Mouse (Mus musculus) stomach, embryonic 14.5 days (tissue): ENCODE results near the gene Pirb. TPM values are rescaled to one million over a fixed set of nuclear protein-coding genes. Genes with fewer than 3 reads are reported as not detected.
A peak's percentile ranks its signal among the peaks of the same experiment; 100 is the strongest.

ENCODE experiments used
- ATAC-seq: fragments of 200-750 bp; cut with Nextera tagmentation; 2 replicates; pipeline ENCODE4 v1.8.0; 2017; ENCODE audit warnings: low read depth, moderate TSS enrichment; ENCODE audit not compliant: insufficient number of reproducible peaks, insufficient read depth, low FRiP score
- H3K27ac ChIP-seq: fragments of 300-500 bp; sonication (generic); 2 replicates; pipeline ENCODE4 v1.5.1; 2014; ENCODE audit warnings: mild to moderate bottlenecking, low read length, moderate library complexity, mixed read lengths
- H3K27me3 ChIP-seq: fragments of 300-500 bp; sonication (generic); 2 replicates; pipeline ENCODE4 v1.6.1; 2014; ENCODE audit warnings: low read length, control low read depth, mixed read lengths; ENCODE audit not compliant: control insufficient read depth, insufficient read depth
- H3K36me3 ChIP-seq: fragments of 300-500 bp; sonication (generic); 2 replicates; pipeline ENCODE4 v1.6.1; 2014; ENCODE audit warnings: mild to moderate bottlenecking, control low read depth, low read length, moderate library complexity, mixed read lengths; ENCODE audit not compliant: control insufficient read depth, insufficient read depth
- H3K4me1 ChIP-seq: fragments of 300-500 bp; sonication (generic); 2 replicates; pipeline ENCODE4 v1.6.1; 2014; ENCODE audit warnings: low read length, control low read depth, mixed read lengths; ENCODE audit not compliant: control insufficient read depth, insufficient read depth
- H3K4me2 ChIP-seq: fragments of 300-500 bp; sonication (generic); replicated peaks from 2 replicates; pipeline ENCODE4 v1.6.1; 2014; ENCODE audit warnings: low read depth, low read length, control low read depth
- H3K4me3 ChIP-seq: fragments of 300-500 bp; sonication (generic); 2 replicates; pipeline ENCODE4 v1.5.1; 2014; ENCODE audit warnings: low read depth, low read length, control low read depth
- H3K9ac ChIP-seq: fragments of 300-500 bp; sonication (generic); replicated peaks from 2 replicates; pipeline ENCODE4 v1.6.1; 2014; ENCODE audit warnings: low read depth, mild to moderate bottlenecking, control low read depth, low read length, moderate library complexity, mixed read lengths
- H3K9me3 ChIP-seq: fragments of 300-500 bp; sonication (generic); 2 replicates; pipeline ENCODE4 v1.6.1; 2016; ENCODE audit warnings: low read depth, low read length, control low read depth; ENCODE audit not compliant: control insufficient read depth
- WGBS: fragments of 180-500 bp; shearing (Covaris S2); extraction: QIAGEN DNeasy Blood & Tissue Kit; methylation state at CpG from one replicate; pipeline ENCODE4 v1.1.7; 2014; 5-methylcytosine and 5-hydroxymethylcytosine counted together
- polyA plus RNA-seq: library from polyadenylated mRNA; unstranded; fragments of >200 nt; fragmentation: Nextera tagmentation; extraction: Ambion mirVana; gene quantifications from 2 replicates; pipeline ENCODE4 v1.2.1, GENCODE M21; 2014

The Pirb gene
- polyA plus RNA-seq, 1 experiment from 2014 or later = 0.80 TPM

DNA sequence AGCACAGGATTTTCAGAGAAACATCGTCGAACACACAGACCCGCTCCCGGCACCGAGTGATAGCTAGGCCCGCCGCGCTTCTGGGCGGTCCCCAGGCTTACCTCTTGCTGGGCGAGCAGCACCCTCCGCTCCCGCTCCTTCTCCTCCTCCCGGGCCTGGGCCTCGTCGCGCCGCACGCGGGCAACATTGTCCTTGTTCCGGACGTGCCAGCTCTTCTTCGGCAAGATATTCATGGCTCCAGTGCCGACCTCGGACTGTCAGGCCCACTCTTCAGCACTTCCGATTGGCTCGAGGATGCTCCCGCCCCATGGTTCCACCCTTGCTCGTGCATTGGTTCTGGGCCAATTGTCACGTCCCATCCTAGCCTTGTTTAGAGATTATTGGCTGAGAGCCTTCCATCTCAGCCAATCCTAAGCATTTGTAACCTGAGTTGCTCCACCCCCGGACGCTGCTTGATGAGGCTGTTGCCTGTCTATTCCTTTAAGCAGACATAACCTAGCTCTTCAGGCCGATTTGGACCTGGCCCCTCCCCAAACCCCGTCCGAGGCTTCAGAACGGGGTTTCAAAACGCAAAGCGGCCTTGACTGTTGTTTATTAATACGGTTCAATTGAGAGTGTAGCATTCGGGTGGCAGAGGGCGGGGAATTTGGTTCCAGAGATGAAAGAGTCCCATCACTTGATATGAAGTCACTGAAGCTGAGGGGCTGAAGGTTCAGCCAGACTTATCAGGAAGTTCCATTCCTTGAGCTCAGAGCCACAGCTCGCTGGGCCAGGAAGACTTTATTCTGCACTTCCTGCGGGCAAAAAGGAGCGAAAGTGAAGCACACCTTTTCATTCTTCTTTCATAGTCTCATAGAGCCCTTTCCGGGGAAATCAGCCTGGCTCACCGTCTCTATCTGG is 54.7 kb downstream of the Pirb start, which contains the start of gene Leng1:
Gene Leng1, minus strand, starts transcription at position 626 of the 900 bp plus-strand sequence.
- peak within 1 kb of the TSS; percentile 59 for H3K9ac ChIP-seq
- H3K4me1 ChIP-seq = 0 out of 2 replicates have a peak, but pooled peaks cover 10% of the 10 kb centered on the region
- peak within 1 kb of the TSS; percentile 88 for H3K27ac ChIP-seq
- 4% methylated on average over 45 of the region's 45 CpGs for WGBS
- peak within 1 kb of the TSS; percentile 59 for H3K4me3 ChIP-seq
- no peaks in the 10 kb centered on the region for H3K27me3 ChIP-seq
- H3K4me2 ChIP-seq = peak within 1 kb of the TSS; percentile 49
- no peaks in the 10 kb centered on the region for H3K9me3 ChIP-seq
- ATAC-seq = peak; percentile 99
- H3K36me3 ChIP-seq = peaks cover 19% of the 10 kb centered on the region

DNA sequence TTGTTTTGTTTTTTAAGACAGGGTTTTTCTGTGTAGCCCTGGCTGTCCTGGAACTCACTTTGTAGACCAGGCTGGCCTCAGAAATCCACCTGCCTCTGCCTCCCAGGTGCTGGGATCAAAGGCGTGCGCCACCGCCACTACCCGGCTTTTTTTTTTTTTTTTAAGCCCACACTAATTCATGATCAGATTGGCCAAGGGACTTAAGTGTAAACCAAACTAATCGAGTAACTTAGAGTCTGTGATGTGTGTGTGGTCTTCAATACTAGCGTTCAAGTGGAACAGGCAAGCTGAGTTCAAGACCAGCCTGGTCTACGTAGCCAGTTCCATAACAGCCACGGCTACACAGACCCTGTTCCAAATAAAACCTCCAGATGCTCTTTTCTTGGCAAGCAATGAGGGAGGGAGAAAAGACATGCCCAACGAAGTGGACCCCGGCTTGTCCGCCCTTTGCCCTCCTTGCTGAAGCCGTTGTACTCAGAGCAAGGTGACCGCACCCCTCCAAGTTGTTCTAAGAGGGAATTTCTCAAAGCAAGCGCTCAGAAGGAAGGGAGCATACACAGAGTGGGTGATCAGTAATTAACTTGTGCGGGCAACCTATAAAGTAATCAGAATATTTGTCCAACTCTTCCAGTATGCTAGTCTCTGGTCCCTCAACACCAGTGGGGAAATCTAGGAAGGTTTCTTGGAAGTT is 55.5 kb downstream of the Pirb start:
- 34% methylated on average over 15 of the region's 15 CpGs for WGBS
- no peaks in the 10 kb centered on the region for H3K9me3 ChIP-seq
- peaks cover 27% of the 10 kb centered on the region for H3K36me3 ChIP-seq
- H3K27ac ChIP-seq = peak overlapping the region; percentile 88
- H3K4me3 ChIP-seq = peak overlapping the region; percentile 59
- H3K27me3 ChIP-seq = no peaks in the 10 kb centered on the region
- 0 out of 2 replicates have a peak, but pooled peaks cover 10% of the 10 kb centered on the region for H3K4me1 ChIP-seq
- H3K9ac ChIP-seq = peak overlapping the region; percentile 59
- H3K4me2 ChIP-seq = peak overlapping the region; percentile 49
- ATAC-seq = no peak

Other genes with a start within 250 kb of the Pirb start
- gene Tarm1, start 217.8 kb downstream of the Pirb start, polyA plus RNA-seq = 0.20 TPM in 1 of 2 replicates, not detected in the other
- gene Oscar, start 104.2 kb downstream of the Pirb start, polyA plus RNA-seq = 0.41 TPM in 1 of 2 replicates, not detected in the other
- 517 and 630 TPM in 2 replicates for gene Ndufa3, start 103.0 kb downstream of the Pirb start, polyA plus RNA-seq
- gene Tfpt, start 90.5 kb downstream of the Pirb start, polyA plus RNA-seq = 22.3 and 22.4 TPM in 2 replicates
- 85.3 and 94.4 TPM in 2 replicates for gene Prpf31, start 90.4 kb downstream of the Pirb start, polyA plus RNA-seq
- 58.3 and 59.5 TPM in 2 replicates for gene Cnot3, start 75.1 kb downstream of the Pirb start, polyA plus RNA-seq
- 14.0 and 14.1 TPM in 2 replicates for gene Leng1, start 54.6 kb downstream of the Pirb start, polyA plus RNA-seq
- gene Tmc4, start 42.8 kb downstream of the Pirb start, polyA plus RNA-seq = 61.8 and 67.3 TPM in 2 replicates
- 223 and 240 TPM in 2 replicates for gene Tsen34, start 27.5 kb downstream of the Pirb start, polyA plus RNA-seq
- 36.8 and 40.4 TPM in 2 replicates for gene Mboat7, start 26.9 kb downstream of the Pirb start, polyA plus RNA-seq
- 1,552 and 1,583 TPM in 2 replicates for gene Rps9, start 16.4 kb downstream of the Pirb start, polyA plus RNA-seq
- gene Gm15448, start 105.3 kb upstream of the Pirb start, polyA plus RNA-seq = not detected in 2 replicates
- gene Pira2, start 124.7 kb upstream of the Pirb start, polyA plus RNA-seq = 0.14 TPM in 1 of 2 replicates, not detected in the other
- gene Gm14548, start 177.7 kb upstream of the Pirb start, polyA plus RNA-seq = not detected in 2 replicates
- gene Lilra6, start 195.1 kb upstream of the Pirb start, polyA plus RNA-seq = not detected in 2 replicates